Mouse (Mus musculus) liver, embryonic 14.5 days (tissue): Measurements from ENCODE around the gene Tmem9. TPM values are rescaled to one million over a fixed set of nuclear protein-coding genes. Genes with fewer than 3 reads are reported as not detected.
A peak's percentile ranks its signal among the peaks of the same experiment; 100 is the strongest.

ENCODE experiments used
- ATAC-seq: fragments of 200-750 bp; cut with Nextera tagmentation; 2 replicates; pipeline ENCODE4 v1.8.0; 2017; ENCODE audit warnings: moderate number of reproducible peaks, mild to moderate bottlenecking, moderate library complexity; ENCODE audit not compliant: insufficient read depth
- DNase-seq, 3 experiments: peaks; one replicate each; pipeline ENCODE4 v3.0.0-alpha.2; 2012 to 2013; ENCODE audit warnings: low read depth in 3 of 3, low spot score in 3 of 3
- H3K27ac ChIP-seq: fragments of 300-500 bp; sonication (generic); 2 replicates; pipeline ENCODE4 v1.5.1; 2014; ENCODE audit warnings: moderate library complexity, mild to moderate bottlenecking, control low read depth, inconsistent platforms
- H3K27me3 ChIP-seq: fragments of 300-500 bp; sonication (generic); 2 replicates; pipeline ENCODE4 v1.6.1; 2014; ENCODE audit warnings: mild to moderate bottlenecking, low read length, moderate library complexity; ENCODE audit not compliant: control insufficient read depth, insufficient read depth
- H3K36me3 ChIP-seq: fragments of 300-500 bp; sonication (generic); replicated peaks from 2 replicates; pipeline ENCODE4 v1.6.1; 2014; ENCODE audit warnings: low read depth; ENCODE audit not compliant: control insufficient read depth, insufficient read depth
- H3K4me1 ChIP-seq, 2 experiments: fragments of 200-500 bp in 1 of 2; fragments of 300-500 bp in 1 of 2; sonication (generic) in 1 of 2; replicated peaks; 2 replicates each; pipeline ENCODE4 v1.6.1; 2012 to 2014; ENCODE audit warnings: antibody characterized with exemption in 1 of 2, inconsistent platforms in 1 of 2, low read length in 1 of 2; ENCODE audit not compliant: control insufficient read depth in 2 of 2, insufficient read depth in 2 of 2
- H3K4me2 ChIP-seq: fragments of 300-500 bp; sonication (generic); 2 replicates; pipeline ENCODE4 v1.6.1; 2014; ENCODE audit warnings: low read depth, mild to moderate bottlenecking, control low read depth, moderate library complexity
- H3K4me3 ChIP-seq, 2 experiments: fragments of 200-500 bp in 1 of 2; fragments of 300-500 bp in 1 of 2; sonication (generic) in 1 of 2; 2 replicates each; pipeline ENCODE4 v1.5.1; 2012 to 2014; ENCODE audit warnings: low read depth in 2 of 2, low read length in 2 of 2, mild to moderate bottlenecking in 2 of 2, control low read depth in 1 of 2, inconsistent platforms in 1 of 2, moderate library complexity in 1 of 2; ENCODE audit not compliant: insufficient read depth in 1 of 2
- H3K9ac ChIP-seq: fragments of 300-500 bp; sonication (generic); replicated peaks from 2 replicates; pipeline ENCODE4 v1.6.1; 2014; ENCODE audit warnings: mild to moderate bottlenecking, control low read depth, moderate library complexity
- H3K9me3 ChIP-seq: fragments of 300-500 bp; sonication (generic); 2 replicates; pipeline ENCODE4 v1.6.1; 2016; ENCODE audit warnings: low read length, mixed read lengths; ENCODE audit not compliant: control insufficient read depth
- CTCF ChIP-seq: IDR thresholded peaks from 2 replicates; pipeline ENCODE4 v1.5.1; 2016; ENCODE audit warnings: antibody characterized with exemption, low read depth, control low read depth
- EP300 ChIP-seq: IDR thresholded peaks from 2 replicates; pipeline ENCODE4 v1.6.1; 2016; ENCODE audit warnings: antibody characterized with exemption, low read depth
- WGBS: fragments of 180-500 bp; shearing (Covaris S2); extraction: QIAGEN DNeasy Blood & Tissue Kit; methylation state at CpG from one replicate; pipeline ENCODE4 v1.1.7; 2014; ENCODE audit not compliant: insufficient replicate concordance; 5-methylcytosine and 5-hydroxymethylcytosine counted together
- polyA plus RNA-seq, 2 experiments: library from polyadenylated mRNA; depleted of rRNA in 1 of 2; stranded (reverse) in 1 of 2; unstranded in 1 of 2; fragments of >200 nt; fragmentation: Nextera tagmentation in 1 of 2; extraction: Ambion mirVana in 1 of 2; gene quantifications; 2 replicates each; pipeline versions ENCODE4 v1.2.1 to v1.2.3; 2012 to 2014

Tmem9 gene
- polyA plus RNA-seq, 2 experiments, result 44.2 to 44.4 TPM

- Histone ChIP-seq H3K36me3 (peaks cover 1% of the 10 kb centered on the region; the same call in 1 of the 2 replicates), H3K4me1 (no peaks in the 10 kb centered on the region), H3K9ac (no peak overlapping the region), H3K27ac (no peak overlapping the region), H3K4me3 (no peak overlapping the region), H3K27me3 (peaks cover 13% of the 10 kb centered on the region), H3K9me3 (no peaks in the 10 kb centered on the region), H3K4me2 (no peak overlapping the region)
- DNase-seq (no peak), ATAC-seq (no peak)
- WGBS, result 17% methylated on average over 11 of the region's 11 CpGs
- TF ChIP-seq CTCF, result no peak
- no peak for TF ChIP-seq EP300
Measured at GRCm38 (mm10) chr1:136040452-136040851, 32.5 kb downstream of the Tmem9 start.

GRCm38 (mm10) chr1:136040874-136041273 is 32.9 kb downstream of the Tmem9 start:
- 26% methylated on average over 4 of the region's 4 CpGs for WGBS
- no peak for DNase-seq
- Histone ChIP-seq H3K4me3 (no peak overlapping the region), H3K27ac (no peak overlapping the region), H3K4me2 (no peak overlapping the region), H3K4me1 (no peaks in the 10 kb centered on the region), H3K9me3 (no peaks in the 10 kb centered on the region), H3K36me3 (no peaks in the 10 kb centered on the region), H3K27me3 (peaks cover 13% of the 10 kb centered on the region), H3K9ac (no peak overlapping the region)
- no peak for TF ChIP-seq EP300
- no peak for TF ChIP-seq CTCF
- ATAC-seq, result no peak

DNA sequence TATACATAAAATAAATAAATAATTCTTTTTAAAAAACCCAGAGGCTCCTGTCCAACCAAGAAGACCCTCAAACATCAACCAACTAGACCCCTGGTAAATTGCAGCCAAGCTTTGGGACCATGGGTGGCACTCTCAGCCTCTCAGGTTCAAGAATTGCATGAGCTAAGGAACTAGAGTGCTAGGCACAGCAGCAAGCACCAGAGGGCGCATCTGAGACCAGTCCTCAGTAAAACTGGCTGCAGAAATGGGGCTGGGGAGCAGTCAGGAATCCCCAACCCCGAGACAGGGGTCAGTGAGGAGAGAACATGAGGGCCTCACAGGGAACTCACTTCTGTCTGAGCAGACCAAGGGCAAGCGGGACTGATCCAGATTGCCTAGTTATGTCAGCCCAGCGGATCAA is 37.8 kb downstream of the Tmem9 start:
- H3K36me3 ChIP-seq, result no peaks in the 10 kb centered on the region
- WGBS, result 9% methylated on average over 4 of the region's 4 CpGs
- H3K9ac ChIP-seq, result no peak overlapping the region
- no peak overlapping the region for H3K4me2 ChIP-seq
- H3K4me1 ChIP-seq, result no peaks in the 10 kb centered on the region
- peak; percentile 10 to 37 (median 19) for DNase-seq
- no peak overlapping the region for H3K27ac ChIP-seq
- no peak for ATAC-seq
- H3K27me3 ChIP-seq, result peaks cover 33% of the 10 kb centered on the region
- TF ChIP-seq EP300 (no peak), CTCF (peak; percentile 90)
- H3K4me3 ChIP-seq, result no peak overlapping the region
- no peaks in the 10 kb centered on the region for H3K9me3 ChIP-seq

DNA sequence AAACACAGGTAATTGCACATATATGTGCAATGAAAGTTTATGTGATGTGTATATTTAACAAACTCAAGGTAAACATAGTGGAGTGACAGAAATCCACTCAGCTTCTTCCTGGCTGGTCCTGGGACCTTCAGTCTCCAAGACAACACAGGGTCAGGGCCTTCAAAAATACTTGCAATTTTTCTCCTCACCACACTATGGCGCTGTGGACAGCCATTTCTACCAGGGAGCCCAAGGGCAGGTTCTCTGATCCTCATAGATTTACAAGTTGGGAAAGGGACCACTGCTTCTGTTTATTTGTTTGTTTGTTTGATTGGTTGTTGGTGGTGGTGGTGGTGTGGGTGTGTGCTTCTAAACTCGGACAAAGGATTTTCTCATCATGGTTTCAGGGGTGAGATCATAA is 39.5 kb downstream of the Tmem9 start:
- Histone ChIP-seq H3K4me2 (no peak overlapping the region), H3K27ac (no peak overlapping the region), H3K9me3 (no peaks in the 10 kb centered on the region), H3K4me1 (no peaks in the 10 kb centered on the region), H3K36me3 (no peaks in the 10 kb centered on the region), H3K4me3 (no peak overlapping the region), H3K27me3 (peaks cover 42% of the 10 kb centered on the region), H3K9ac (no peak overlapping the region)
- WGBS, result 0% methylated on average over 2 of the region's 2 CpGs
- no peak for ATAC-seq
- DNase-seq, result no peak
- TF ChIP-seq CTCF (peak; percentile 72), EP300 (no peak)

DNA sequence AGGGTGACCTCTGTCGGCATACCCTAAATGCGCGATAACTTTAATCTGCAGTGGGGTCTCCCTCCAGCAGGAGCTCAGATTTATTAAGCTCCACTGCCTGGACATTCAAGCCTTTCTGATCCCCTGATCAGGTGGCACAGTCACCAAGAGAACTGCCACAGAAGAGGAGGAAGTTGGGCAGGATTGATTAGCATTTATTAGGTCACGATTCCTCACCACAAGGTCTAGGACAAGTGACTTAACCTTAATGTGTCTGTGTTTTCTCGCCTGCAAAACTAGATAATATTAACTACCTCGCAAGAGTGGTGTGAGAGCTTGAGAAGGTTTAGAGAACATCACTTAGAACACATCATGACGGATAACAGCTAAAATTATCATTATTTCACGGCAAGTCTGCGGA is 39.9 kb downstream of the Tmem9 start:
- no peak for TF ChIP-seq CTCF
- no peak for TF ChIP-seq EP300
- WGBS, result 32% methylated on average over 9 of the region's 9 CpGs

More for the DNA sequence above, 39.9 kb downstream of the Tmem9 start:
- H3K36me3 ChIP-seq, result no peaks in the 10 kb centered on the region
- H3K9ac ChIP-seq, result no peak overlapping the region
- H3K27me3 ChIP-seq, result peaks cover 47% of the 10 kb centered on the region
- DNase-seq (no peak), ATAC-seq (no peak)
- no peaks in the 10 kb centered on the region for H3K9me3 ChIP-seq
- H3K4me1 ChIP-seq, result no peaks in the 10 kb centered on the region
- H3K4me3 ChIP-seq, result no peak overlapping the region
- H3K27ac ChIP-seq, result no peak overlapping the region
- no peak overlapping the region for H3K4me2 ChIP-seq
